Mouse (Mus musculus) myocyte (in vitro differentiated cells): ENCODE data around the gene Wdr90. TPM values are rescaled to one million over a fixed set of nuclear protein-coding genes. Genes with fewer than 3 reads are reported as not detected.

ENCODE experiments used
- H3K27me3 ChIP-seq: one replicate; pipeline ENCODE4 v1.6.1; 2011; ENCODE audit not compliant: control insufficient read depth, insufficient read depth, insufficient read length
- H3K36me3 ChIP-seq: one replicate; pipeline ENCODE4 v1.6.1; 2011; ENCODE audit not compliant: control insufficient read depth, insufficient read depth
- H3K4me2 ChIP-seq: one replicate; pipeline ENCODE4 v1.6.1; 2011; ENCODE audit warnings: low read depth, control low read depth
- H3K4me3 ChIP-seq: one replicate; pipeline ENCODE4 v1.5.1; 2011; ENCODE audit warnings: mild to moderate bottlenecking, control low read depth, moderate library complexity
- H3K79me2 ChIP-seq: one replicate; pipeline ENCODE4 v1.6.1; 2011; ENCODE audit not compliant: control insufficient read depth, insufficient read depth
- H3ac ChIP-seq: one replicate; pipeline ENCODE4 v1.6.1; 2011; ENCODE audit not compliant: control insufficient read depth, insufficient read length
- CEBPB ChIP-seq: IDR thresholded peaks from 2 replicates; pipeline ENCODE4 v1.6.1; 2011; ENCODE audit warnings: mild to moderate bottlenecking, moderate library complexity; ENCODE audit not compliant: poor library complexity, insufficient read depth, severe bottlenecking
- E2F4 ChIP-seq: IDR thresholded peaks from one replicate; pipeline ENCODE4 v1.6.1; 2011; ENCODE audit warnings: mild to moderate bottlenecking, control low read depth, moderate library complexity; ENCODE audit not compliant: insufficient read depth
- MAX ChIP-seq: IDR thresholded peaks from one replicate; pipeline ENCODE4 v1.6.1; 2011; ENCODE audit warnings: low read depth, mild to moderate bottlenecking, control low read depth
- MYOD1 ChIP-seq, 3 experiments: IDR thresholded peaks; one replicate each; pipeline ENCODE4 v1.6.1; 2011; ENCODE audit warnings: control low read depth in 2 of 3, low read depth in 2 of 3, mild to moderate bottlenecking in 2 of 3, moderate library complexity in 1 of 3; ENCODE audit not compliant: insufficient read length in 2 of 3, control insufficient read depth in 1 of 3
- MYOG ChIP-seq, 3 experiments: IDR thresholded peaks; one replicate each; pipeline ENCODE4 v1.6.1; 2011; ENCODE audit warnings: control low read depth in 2 of 3, low read depth in 2 of 3, mild to moderate bottlenecking in 2 of 3; ENCODE audit not compliant: insufficient read length in 2 of 3, control insufficient read depth in 1 of 3, insufficient read depth in 1 of 3
- POLR2A ChIP-seq: IDR thresholded peaks from one replicate; pipeline ENCODE4 v1.6.1; 2011; ENCODE audit warnings: low read depth, mild to moderate bottlenecking, control low read depth, moderate library complexity; ENCODE audit not compliant: insufficient read length
- POLR2AphosphoS2 ChIP-seq: IDR thresholded peaks from one replicate; pipeline ENCODE4 v1.6.1; 2011; ENCODE audit warnings: low read depth, control low read depth; ENCODE audit not compliant: insufficient read length
- REST ChIP-seq: IDR thresholded peaks from one replicate; pipeline ENCODE4 v1.6.1; 2011; ENCODE audit warnings: mild to moderate bottlenecking, control low read depth, moderate library complexity; ENCODE audit not compliant: insufficient read depth, insufficient read length
- SRF ChIP-seq: IDR thresholded peaks from one replicate; pipeline ENCODE4 v1.6.1; 2011; ENCODE audit warnings: low read depth; ENCODE audit not compliant: control insufficient read depth, insufficient read length
- TCF12 ChIP-seq: IDR thresholded peaks from one replicate; pipeline ENCODE4 v1.6.1; 2011; ENCODE audit warnings: mild to moderate bottlenecking, control low read depth; ENCODE audit not compliant: poor library complexity, insufficient read depth, severe bottlenecking
- TCF3 ChIP-seq: IDR thresholded peaks from one replicate; pipeline ENCODE4 v1.6.1; 2011; ENCODE audit warnings: low read depth, control low read depth; ENCODE audit not compliant: insufficient read length
- USF1 ChIP-seq: IDR thresholded peaks from one replicate; pipeline ENCODE4 v1.6.1; 2011; ENCODE audit warnings: low read depth, mild to moderate bottlenecking, control low read depth, moderate library complexity
- polyA plus RNA-seq: library from polyadenylated mRNA; unstranded; fragments of >200 nt; fragmentation: generic; extraction: Trizol; gene quantifications from one replicate; pipeline ENCODE4 v1.2.1, GENCODE M21; 2012; ENCODE audit warnings: missing spikeins

The Wdr90 gene
- polyA plus RNA-seq, 1 experiment, result 7.4 TPM

DNA sequence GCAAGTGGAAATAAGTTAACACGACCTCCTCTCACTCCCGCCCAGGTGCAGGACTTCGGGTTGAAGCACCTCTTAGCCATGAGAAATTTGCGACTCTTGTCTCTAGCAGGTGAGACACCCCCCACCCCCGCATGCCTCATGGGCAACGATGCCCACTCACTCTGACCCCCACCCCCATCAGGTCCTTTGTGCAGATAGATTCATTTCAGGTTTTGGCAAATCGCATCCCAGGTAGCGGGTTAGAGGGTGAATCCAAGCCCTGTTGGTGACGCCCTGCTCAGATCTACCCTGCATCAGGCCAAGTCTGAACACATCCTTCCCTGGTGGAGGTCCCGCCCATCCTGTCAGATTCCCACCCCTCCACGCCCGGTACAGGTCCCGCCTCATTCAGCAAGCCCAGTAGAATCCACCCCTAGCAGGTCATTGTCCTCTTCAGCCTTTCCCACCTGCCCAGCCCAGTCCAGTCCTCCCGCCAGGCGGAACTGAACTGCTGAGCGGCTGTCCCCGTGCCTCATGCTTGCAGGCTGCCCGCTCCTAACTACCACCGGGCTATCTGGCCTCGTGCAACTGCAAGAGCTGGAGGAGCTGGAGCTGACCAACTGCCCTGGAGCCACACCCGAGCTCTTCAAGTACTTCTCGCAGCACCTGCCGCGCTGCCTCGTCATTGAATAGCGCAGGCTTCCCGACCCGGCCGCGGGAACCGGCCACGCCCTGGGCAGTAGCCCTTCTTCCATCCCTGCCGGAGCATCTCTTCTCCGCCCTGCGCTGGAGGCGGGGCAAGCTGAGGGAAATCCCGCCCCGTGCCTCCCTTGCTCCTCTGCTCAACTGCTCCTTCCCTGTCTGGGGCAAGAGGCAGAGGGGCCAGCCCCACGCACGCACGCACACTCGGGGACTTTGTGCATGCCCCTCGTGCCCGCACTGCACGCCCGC, 42.2 kb downstream of the Wdr90 start:
- peak overlapping the region; percentile 18 for H3K4me2 ChIP-seq
- no peak overlapping the region for H3ac ChIP-seq
- no peaks in the 10 kb centered on the region for H3K79me2 ChIP-seq
- H3K36me3 ChIP-seq, result no peaks in the 10 kb centered on the region
- no peaks in the 10 kb centered on the region for H3K27me3 ChIP-seq
- no peak overlapping the region for H3K4me3 ChIP-seq
- TF ChIP-seq TCF3, result no peak
- TF ChIP-seq MYOD1 (IDR thresholded peaks at IDR 0.05; ENCODE audit: control insufficient read depth in 1 of 3, insufficient read length in 2 of 3, low read depth in 2 of 3), result peak in 1 of 3 experiments; percentile 26

DNA sequence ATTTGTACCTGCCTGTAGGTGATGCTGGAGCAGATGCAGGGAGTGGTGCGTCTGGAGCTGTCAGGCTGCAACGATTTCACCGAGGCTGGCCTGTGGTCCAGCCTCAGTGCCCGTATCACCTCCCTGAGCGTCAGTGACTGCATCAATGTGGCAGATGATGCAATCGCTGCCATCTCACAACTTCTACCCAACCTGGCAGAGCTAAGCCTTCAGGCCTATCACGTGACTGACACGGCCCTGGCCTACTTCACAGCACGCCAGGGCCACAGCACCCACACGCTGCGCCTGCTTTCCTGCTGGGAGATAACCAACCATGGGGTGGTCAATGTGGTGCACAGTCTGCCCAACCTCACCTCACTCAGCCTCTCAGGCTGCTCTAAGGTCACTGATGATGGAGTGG, 43.6 kb downstream of the Wdr90 start:
- no peaks in the 10 kb centered on the region for H3K27me3 ChIP-seq

DNA sequence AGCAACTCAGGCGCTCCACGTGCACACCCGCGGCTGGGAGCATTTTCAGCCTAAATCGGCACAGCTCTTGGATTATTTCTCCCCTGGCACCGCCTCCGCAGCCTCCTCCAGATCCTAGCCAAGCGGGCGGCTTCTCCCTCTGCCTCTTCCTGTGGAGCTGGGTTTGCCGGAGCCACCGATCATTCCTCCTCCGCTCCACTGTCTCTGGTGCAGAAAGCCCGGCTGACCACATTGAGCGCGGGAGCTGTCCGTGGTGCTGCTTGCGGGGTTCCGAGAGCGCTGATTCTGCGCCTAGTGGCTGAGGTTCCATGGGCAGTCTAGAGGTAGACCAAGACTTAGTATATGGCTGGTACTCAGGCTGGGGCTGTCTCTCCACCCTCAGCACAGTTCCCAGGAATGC, 47.8 kb downstream of the Wdr90 start:
- TF ChIP-seq USF1 (no peak), MYOG (IDR thresholded peaks at IDR 0.05; ENCODE audit: control insufficient read depth in 1 of 3, insufficient read depth in 1 of 3, insufficient read length in 2 of 3, low read depth in 2 of 3) (peak in 1 of 3 experiments; percentile 14), REST (peak; percentile 99)
- Histone ChIP-seq H3K4me2 (no peak overlapping the region), H3K79me2 (no peaks in the 10 kb centered on the region), H3K36me3 (no peaks in the 10 kb centered on the region), H3K27me3 (no peaks in the 10 kb centered on the region), H3K4me3 (no peak overlapping the region), H3ac (no peak overlapping the region)

More for the DNA sequence above, 43.6 kb downstream of the Wdr90 start:
- Histone ChIP-seq H3K36me3 (no peaks in the 10 kb centered on the region), H3ac (no peak overlapping the region), H3K4me2 (no peak overlapping the region), H3K79me2 (no peaks in the 10 kb centered on the region), H3K4me3 (no peak overlapping the region)
- TF ChIP-seq POLR2AphosphoS2 (no peak), CEBPB (no peak), TCF3 (no peak), MYOG (IDR thresholded peaks at IDR 0.05; ENCODE audit: control insufficient read depth in 1 of 3, insufficient read depth in 1 of 3, insufficient read length in 2 of 3, low read depth in 2 of 3) (no peak), MAX (no peak), MYOD1 (IDR thresholded peaks at IDR 0.05; ENCODE audit: control insufficient read depth in 1 of 3, insufficient read length in 2 of 3, low read depth in 2 of 3) (no peak), USF1 (no peak), POLR2A (no peak), E2F4 (no peak), TCF12 (no peak), REST (no peak), SRF (no peak)

DNA sequence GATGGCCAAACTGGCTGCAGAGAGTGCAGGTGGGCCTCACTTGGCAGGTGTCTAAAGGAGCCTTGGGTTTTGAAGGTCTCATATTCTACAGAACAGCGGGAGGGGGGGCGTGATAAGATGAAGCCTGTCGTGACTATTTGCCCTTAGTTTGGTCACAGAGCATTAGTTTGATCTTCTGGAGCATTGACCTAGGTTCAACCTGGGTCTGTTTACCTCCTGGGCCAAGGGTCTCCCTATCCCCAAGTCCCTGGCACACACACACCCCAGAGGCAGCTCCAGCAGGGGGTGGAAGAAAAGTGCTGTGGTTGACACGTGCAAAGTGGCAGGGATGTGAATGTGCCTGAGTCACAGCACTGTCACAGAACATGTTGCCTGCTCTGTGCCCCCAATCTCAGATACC, 50.4 kb downstream of the Wdr90 start:
- H3K79me2 ChIP-seq, result no peaks in the 10 kb centered on the region
- no peak overlapping the region for H3K4me3 ChIP-seq
- no peak for TF ChIP-seq MYOD1 (IDR thresholded peaks at IDR 0.05; ENCODE audit: control insufficient read depth in 1 of 3, insufficient read length in 2 of 3, low read depth in 2 of 3)
- TF ChIP-seq POLR2AphosphoS2, result no peak
- TF ChIP-seq POLR2A, result no peak
- no peak for TF ChIP-seq E2F4
- no peak for TF ChIP-seq TCF12
- TF ChIP-seq MAX, result no peak
- TF ChIP-seq TCF3, result no peak
- TF ChIP-seq REST, result no peak
- TF ChIP-seq SRF, result no peak
- no peak for TF ChIP-seq USF1
- no peak for TF ChIP-seq CEBPB
- no peak for TF ChIP-seq MYOG (IDR thresholded peaks at IDR 0.05; ENCODE audit: control insufficient read depth in 1 of 3, insufficient read depth in 1 of 3, insufficient read length in 2 of 3, low read depth in 2 of 3)
- no peak overlapping the region for H3ac ChIP-seq
- H3K27me3 ChIP-seq, result no peaks in the 10 kb centered on the region
- H3K36me3 ChIP-seq, result no peaks in the 10 kb centered on the region
- no peak overlapping the region for H3K4me2 ChIP-seq

DNA sequence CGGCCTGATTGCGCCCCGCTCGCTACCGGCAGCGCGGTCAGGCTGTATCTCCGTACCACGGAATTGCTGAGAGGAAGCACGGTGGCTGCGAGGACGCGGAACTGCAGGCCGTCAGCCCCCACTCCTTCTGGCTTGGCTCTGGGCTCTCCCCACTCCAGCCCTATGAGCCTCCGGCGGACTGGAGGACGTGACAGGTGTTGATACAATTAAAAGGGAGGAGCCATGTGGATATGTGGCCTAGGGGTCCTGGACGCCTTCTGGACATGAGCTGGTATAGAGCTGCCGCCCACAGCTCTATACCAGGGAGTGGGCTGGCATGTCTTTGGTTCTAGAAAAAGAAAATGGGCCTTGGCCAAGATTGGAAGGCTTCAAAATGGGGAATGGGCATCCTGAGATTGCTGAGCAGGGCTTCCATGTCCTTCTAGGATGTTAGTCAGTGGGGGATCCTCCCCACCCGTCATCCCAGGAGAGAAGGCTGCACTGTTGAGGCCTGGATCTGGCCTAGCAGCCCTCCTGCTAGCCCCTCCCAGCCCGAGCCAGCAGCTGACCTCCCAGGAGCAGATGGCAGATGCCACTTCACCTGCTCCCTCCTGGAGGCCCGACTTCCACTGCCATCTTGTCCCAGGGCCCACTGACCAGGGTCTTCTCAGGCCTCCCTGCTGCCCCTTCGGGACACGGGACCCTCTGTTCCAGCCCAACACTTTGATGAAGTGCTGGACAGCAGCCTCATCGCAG, 51.5 kb downstream of the Wdr90 start:
- no peak for TF ChIP-seq SRF
- no peak for TF ChIP-seq REST
- TF ChIP-seq POLR2A, result no peak
- no peak for TF ChIP-seq CEBPB
- peak in 2 of 3 experiments; percentile 51 to 74 for TF ChIP-seq MYOG (IDR thresholded peaks at IDR 0.05; ENCODE audit: control insufficient read depth in 1 of 3, insufficient read depth in 1 of 3, insufficient read length in 2 of 3, low read depth in 2 of 3)
- no peak for TF ChIP-seq TCF12
- no peak for TF ChIP-seq MAX
- no peak for TF ChIP-seq TCF3
- no peak for TF ChIP-seq POLR2AphosphoS2
- TF ChIP-seq MYOD1 (IDR thresholded peaks at IDR 0.05; ENCODE audit: control insufficient read depth in 1 of 3, insufficient read length in 2 of 3, low read depth in 2 of 3), result peak in 2 of 3 experiments; percentile 23 to 31
- TF ChIP-seq E2F4, result no peak
- no peak for TF ChIP-seq USF1
- no peaks in the 10 kb centered on the region for H3K36me3 ChIP-seq
- no peaks in the 10 kb centered on the region for H3K79me2 ChIP-seq
- H3ac ChIP-seq, result peak overlapping the region; percentile 38
- H3K4me3 ChIP-seq, result peak overlapping the region; percentile 26
- H3K27me3 ChIP-seq, result no peaks in the 10 kb centered on the region
- H3K4me2 ChIP-seq, result peak overlapping the region; percentile 77
